Mouse (Mus musculus) embryonic facial prominence, embryonic 14.5 days (tissue): ENCODE measurements at regions not wholly inside any gene's neighbourhood (a gene's known extent, or its start where the extent isn't known, plus 50 kb on each side); places are given as distances from the start of the nearest gene placed in this dataset.

Experiments used
- ATAC-seq: fragments of 200-750 bp; cut with Nextera tagmentation; 2 replicates; pipeline ENCODE4 v1.8.0; 2017; ENCODE audit warnings: low read depth, moderate number of reproducible peaks, moderate TSS enrichment
- DNase-seq: peaks from one replicate; pipeline ENCODE4 v3.0.0-alpha.2; 2015; ENCODE audit warnings: low spot score
- H3K27ac ChIP-seq: fragments of 300-500 bp; sonication (generic); replicated peaks from 2 replicates; pipeline ENCODE4 v1.5.1; 2014; ENCODE audit warnings: low read depth, mild to moderate bottlenecking, low read length, moderate library complexity
- H3K27me3 ChIP-seq: fragments of 300-500 bp; sonication (generic); replicated peaks from 2 replicates; pipeline ENCODE4 v1.6.1; 2014; ENCODE audit warnings: low read length; ENCODE audit not compliant: control insufficient read depth, insufficient read depth
- H3K36me3 ChIP-seq: fragments of 300-500 bp; sonication (generic); 2 replicates; pipeline ENCODE4 v1.6.1; 2014; ENCODE audit warnings: low read length, mixed read lengths; ENCODE audit not compliant: control insufficient read depth, insufficient read depth
- H3K4me1 ChIP-seq: fragments of 300-500 bp; sonication (generic); 2 replicates; pipeline ENCODE4 v1.6.1; 2014; ENCODE audit warnings: antibody characterized with exemption, low read length; ENCODE audit not compliant: control insufficient read depth, insufficient read depth
- H3K4me2 ChIP-seq: fragments of 300-500 bp; sonication (generic); 2 replicates; pipeline ENCODE4 v1.6.1; 2014; ENCODE audit warnings: low read depth, mild to moderate bottlenecking, low read length, moderate library complexity, mixed read lengths
- H3K4me3 ChIP-seq: fragments of 300-500 bp; sonication (generic); 2 replicates; pipeline ENCODE4 v1.5.1; 2014; ENCODE audit warnings: low read depth, mild to moderate bottlenecking, low read length
- H3K9ac ChIP-seq: fragments of 300-500 bp; sonication (generic); 2 replicates; pipeline ENCODE4 v1.6.1; 2014; ENCODE audit warnings: low read depth, mild to moderate bottlenecking, low read length, moderate library complexity, mixed read lengths
- H3K9me3 ChIP-seq: fragments of 300-500 bp; sonication (generic); 2 replicates; pipeline ENCODE4 v1.6.1; 2016; ENCODE audit warnings: low read length; ENCODE audit not compliant: control insufficient read depth
- WGBS: fragments of 180-500 bp; shearing (Covaris S2); extraction: QIAGEN DNeasy Blood & Tissue Kit; methylation state at CpG from one replicate; pipeline ENCODE4 v1.1.7; 2014; 5-methylcytosine and 5-hydroxymethylcytosine counted together

- Histone ChIP-seq H3K9ac (no peak overlapping the region), H3K4me1 (0 out of 2 replicates have a peak, but pooled peaks cover 5% of the 10 kb centered on the region), H3K9me3 (no peaks in the 10 kb centered on the region), H3K36me3 (no peaks in the 10 kb centered on the region), H3K27ac (no peak overlapping the region), H3K27me3 (no peaks in the 10 kb centered on the region), H3K4me3 (no peak overlapping the region), H3K4me2 (no peak overlapping the region)
- ATAC-seq (no peak), DNase-seq (no peak)
- 89% methylated on average over 8 of the region's 8 CpGs for WGBS
Observed at GRCm38 (mm10) chr15:27409856-27410255, 56.6 kb upstream of the Ank start.

- DNase-seq = no peak
- WGBS = 78% methylated on average over 2 of the region's 2 CpGs
Observed at GRCm38 (mm10) chr15:27412304-27412703, 54.2 kb upstream of the Ank start.

DNA sequence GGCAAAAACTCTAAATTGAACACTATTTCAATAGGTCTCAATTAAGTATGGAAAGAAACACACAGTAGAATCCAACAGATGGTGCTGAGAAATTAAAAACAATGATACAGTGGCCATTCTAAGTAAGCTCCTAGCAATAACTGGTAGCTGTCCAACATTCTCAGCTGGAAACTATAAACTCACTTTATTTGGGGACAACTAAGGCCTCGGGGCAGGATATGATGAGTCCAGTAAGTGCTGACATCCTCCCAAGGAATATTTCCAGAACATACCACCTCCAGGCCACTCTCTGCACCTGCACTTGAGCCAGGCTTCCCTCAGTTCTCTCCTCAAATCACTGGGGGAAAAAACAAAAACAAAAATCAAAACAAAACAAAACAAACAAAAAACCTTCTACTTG, 53.7 kb upstream of the Ank start:
- peak; percentile 61 for DNase-seq
- Histone ChIP-seq H3K4me3 (no peak overlapping the region), H3K9ac (no peak overlapping the region), H3K36me3 (no peaks in the 10 kb centered on the region), H3K4me2 (no peak overlapping the region), H3K9me3 (no peaks in the 10 kb centered on the region), H3K27ac (no peak overlapping the region), H3K4me1 (no peaks in the 10 kb centered on the region), H3K27me3 (no peaks in the 10 kb centered on the region)
- WGBS = 25% methylated on average over 1 of the region's 1 CpGs
- no peak for ATAC-seq

More at GRCm38 (mm10) chr15:27412304-27412703, 54.2 kb upstream of the Ank start:
- Histone ChIP-seq H3K27me3 (no peaks in the 10 kb centered on the region), H3K4me2 (no peak overlapping the region), H3K4me3 (no peak overlapping the region), H3K9ac (no peak overlapping the region), H3K27ac (no peak overlapping the region), H3K4me1 (no peaks in the 10 kb centered on the region), H3K36me3 (no peaks in the 10 kb centered on the region), H3K9me3 (no peaks in the 10 kb centered on the region)
- ATAC-seq = no peak

DNA sequence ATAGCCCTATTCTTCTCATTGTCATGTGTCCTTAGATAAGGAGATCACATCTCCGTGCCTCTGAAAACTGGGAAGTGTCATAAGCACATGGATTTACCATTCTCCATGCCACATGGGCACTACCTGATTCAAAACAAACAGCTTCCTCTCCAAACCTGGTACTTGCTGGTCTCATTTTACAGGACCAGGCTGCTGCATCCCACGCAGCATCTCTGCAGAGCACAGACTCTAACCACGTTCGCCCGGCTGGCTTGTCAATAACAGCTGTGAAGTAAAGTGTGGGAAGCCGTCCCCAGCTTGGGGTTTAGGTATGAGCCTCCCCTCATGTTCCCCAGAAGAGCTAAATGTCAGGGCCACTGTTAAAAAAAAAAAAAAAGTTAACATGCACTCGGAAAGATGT, 53.0 kb upstream of the Ank start:
- H3K4me3 ChIP-seq = no peak overlapping the region
- H3K4me2 ChIP-seq = no peak overlapping the region
- DNase-seq = no peak
- no peak overlapping the region for H3K27ac ChIP-seq
- H3K4me1 ChIP-seq = no peaks in the 10 kb centered on the region
- H3K9me3 ChIP-seq = no peaks in the 10 kb centered on the region
- no peak overlapping the region for H3K9ac ChIP-seq
- no peaks in the 10 kb centered on the region for H3K36me3 ChIP-seq
- H3K27me3 ChIP-seq = no peaks in the 10 kb centered on the region
- 83% methylated on average over 7 of the region's 7 CpGs for WGBS
- ATAC-seq = no peak

DNA sequence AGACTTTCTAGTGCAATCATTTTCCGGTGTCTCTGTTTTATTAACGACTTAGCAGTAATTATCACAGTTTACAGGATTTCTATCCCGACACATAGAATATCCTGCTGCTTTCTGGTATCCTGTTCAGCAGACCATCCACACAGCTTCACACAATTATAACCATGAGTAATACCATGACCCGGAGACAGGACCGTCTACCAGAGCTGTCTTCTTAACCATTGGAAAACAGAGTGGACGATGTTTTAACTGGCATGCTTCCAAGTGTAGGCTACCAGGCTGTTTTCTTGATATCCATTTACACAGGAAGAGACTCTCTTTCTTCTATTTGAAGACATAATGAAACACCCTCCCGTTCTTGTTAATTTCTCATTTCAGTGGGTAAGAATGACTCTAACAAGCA, 51.7 kb upstream of the Ank start:
- DNase-seq (no peak), ATAC-seq (no peak)
- Histone ChIP-seq H3K4me2 (no peak overlapping the region), H3K9ac (no peak overlapping the region), H3K27me3 (no peaks in the 10 kb centered on the region), H3K36me3 (no peaks in the 10 kb centered on the region), H3K4me1 (no peaks in the 10 kb centered on the region), H3K9me3 (no peaks in the 10 kb centered on the region), H3K4me3 (no peak overlapping the region), H3K27ac (no peak overlapping the region)
- 67% methylated on average over 7 of the region's 7 CpGs for WGBS
